Mouse (Mus musculus) spleen, postnatal 14 days (tissue): ENCODE data around the gene Olfr303.
"Not testable (repeated sequence)": the region's sequence is repeated elsewhere in the genome, so short reads cannot be mapped to it uniquely, and the experiment has no call there.

ENCODE experiments used
- DNase-seq, 2 experiments: peaks; one replicate each; pipeline ENCODE4 v3.0.0; 2021 to 2022; ENCODE audit warnings: low spot score in 2 of 2

Gene Olfr303

GRCm38 (mm10) chr7:86397689-86398088, at the start of gene Olfr303:
Gene Olfr303, minus strand, starts transcription at chr7:86397789.
- DNase-seq, result no peak

- DNase-seq, result no peak
Measured at GRCm38 (mm10) chr7:86403546-86403945, 6.0 kb upstream of the Olfr303 start, which contains the start of gene Olfr301. Gene Olfr301, plus strand, starts transcription at chr7:86403846.

GRCm38 (mm10) chr7:86386558-86386957, 11.0 kb downstream of the Olfr303 start, which contains the start of gene Olfr304:
Gene Olfr304, minus strand, starts transcription at chr7:86386658.
- no peak for DNase-seq

GRCm38 (mm10) chr7:86385769-86386168, 11.8 kb downstream of the Olfr303 start:
- no peak for DNase-seq

GRCm38 (mm10) chr7:86366828-86367227, 30.8 kb downstream of the Olfr303 start, which contains the start of gene Olfr305:
Gene Olfr305, minus strand, starts transcription at chr7:86366928.
- no peak for DNase-seq

DNA sequence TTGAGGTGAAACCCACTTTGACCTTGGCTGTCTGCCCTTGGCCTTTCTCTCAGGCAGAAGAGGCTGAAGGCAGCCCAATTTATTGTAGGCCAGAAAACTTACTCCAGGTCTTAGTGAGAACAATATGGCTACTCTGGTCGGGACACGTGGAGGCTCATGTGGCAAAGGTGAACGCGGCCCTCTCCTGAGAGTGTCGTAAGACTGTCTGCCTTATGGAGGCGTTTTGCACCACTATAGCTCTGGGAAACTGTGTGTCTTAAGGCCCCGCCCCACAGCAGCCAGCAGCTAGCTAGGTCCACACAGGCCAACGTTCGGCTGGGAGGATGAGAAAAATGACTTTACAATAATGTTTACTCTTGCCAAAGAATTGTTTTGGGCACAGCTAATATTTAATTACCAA, 51.3 kb downstream of the Olfr303 start:
- DNase-seq, result not testable (repeated sequence)

- no peak for DNase-seq
Measured at GRCm38 (mm10) chr7:86344253-86344652, 53.3 kb downstream of the Olfr303 start.

DNA sequence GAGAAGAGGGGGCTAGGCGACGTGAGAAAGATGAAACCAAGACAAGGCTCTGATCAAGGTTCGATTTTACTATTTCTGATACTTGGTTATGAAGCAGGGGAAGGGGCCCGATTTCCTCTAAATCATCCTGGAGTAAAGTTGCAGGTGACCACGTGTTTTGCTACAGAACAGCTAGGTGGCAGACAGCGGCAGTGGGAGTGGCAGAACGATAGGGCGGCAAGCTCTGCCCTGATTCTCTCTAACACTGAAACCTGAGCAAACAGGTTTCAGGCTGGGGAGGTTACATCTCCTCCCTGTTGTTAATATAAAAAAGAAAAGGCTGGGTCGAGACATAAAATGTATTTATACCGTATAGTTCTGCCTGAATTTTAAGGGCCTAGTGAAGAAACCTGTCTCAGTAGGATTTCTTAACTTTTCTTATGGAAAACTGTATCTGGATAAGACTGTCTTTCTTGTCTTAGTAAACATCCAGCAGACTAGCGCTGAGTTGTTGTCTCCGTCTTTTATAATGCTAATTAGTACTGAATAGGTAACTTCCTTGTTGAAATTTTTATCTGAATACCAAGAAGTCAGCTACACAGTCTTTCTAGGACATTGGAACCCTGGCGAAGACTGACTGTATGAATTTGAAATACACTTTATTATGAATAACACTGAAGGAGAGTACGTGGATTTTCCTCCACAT, 54.6 kb downstream of the Olfr303 start:
- DNase-seq, result no peak
